Mouse (Mus musculus) heart, embryonic 13.5 days (tissue): ENCODE data around the gene Pum1. TPM values are rescaled to one million over a fixed set of nuclear protein-coding genes. Genes with fewer than 3 reads are reported as not detected.
"Not testable (repeated sequence)": the region's sequence is repeated elsewhere in the genome, so short reads cannot be mapped to it uniquely, and the experiment has no call there.

ENCODE experiments used
- ATAC-seq: fragments of 200-750 bp; cut with Nextera tagmentation; 2 replicates; pipeline ENCODE4 v1.8.0; 2017; ENCODE audit warnings: moderate TSS enrichment; ENCODE audit not compliant: insufficient number of reproducible peaks, low FRiP score, low TSS enrichment; ENCODE audit errors: extremely low read depth
- H3K27ac ChIP-seq: fragments of 300-500 bp; sonication (generic); replicated peaks from 2 replicates; pipeline ENCODE4 v1.5.1; 2015; ENCODE audit warnings: moderate library complexity, mild to moderate bottlenecking, inconsistent platforms
- H3K27me3 ChIP-seq: fragments of 300-500 bp; sonication (generic); replicated peaks from 2 replicates; pipeline ENCODE4 v1.6.1; 2015; ENCODE audit warnings: mild to moderate bottlenecking, inconsistent platforms
- H3K36me3 ChIP-seq: fragments of 300-500 bp; sonication (generic); 2 replicates; pipeline ENCODE4 v1.6.1; 2015; ENCODE audit warnings: mild to moderate bottlenecking, inconsistent platforms
- H3K4me1 ChIP-seq: fragments of 300-500 bp; sonication (generic); 2 replicates; pipeline ENCODE4 v1.6.1; 2015; ENCODE audit warnings: inconsistent platforms
- H3K4me2 ChIP-seq: fragments of 300-500 bp; sonication (generic); 2 replicates; pipeline ENCODE4 v1.6.1; 2015; ENCODE audit warnings: inconsistent platforms, mild to moderate bottlenecking, moderate library complexity
- H3K4me3 ChIP-seq: fragments of 300-500 bp; sonication (generic); 2 replicates; pipeline ENCODE4 v1.5.1; 2015; ENCODE audit warnings: moderate library complexity, mild to moderate bottlenecking, inconsistent platforms
- H3K9ac ChIP-seq: fragments of 300-500 bp; sonication (generic); 2 replicates; pipeline ENCODE4 v1.6.1; 2015; ENCODE audit warnings: inconsistent platforms, mild to moderate bottlenecking, moderate library complexity
- H3K9me3 ChIP-seq: fragments of 300-500 bp; sonication (generic); 2 replicates; pipeline ENCODE4 v1.6.1; 2016; ENCODE audit warnings: inconsistent platforms
- WGBS: fragments of 180-500 bp; shearing (Covaris S2); methylation state at CpG from one replicate; pipeline ENCODE4 v1.1.7; 2015; ENCODE audit warnings: mixed read lengths; 5-methylcytosine and 5-hydroxymethylcytosine counted together
- polyA plus RNA-seq: library from polyadenylated mRNA; unstranded; fragments of >200 nt; fragmentation: Nextera tagmentation; extraction: Ambion mirVana; gene quantifications from 2 replicates; pipeline ENCODE4 v1.2.1, GENCODE M21; 2015

Gene Pum1
- polyA plus RNA-seq, 1 experiment from 2014 or later, result 53.3 TPM

DNA sequence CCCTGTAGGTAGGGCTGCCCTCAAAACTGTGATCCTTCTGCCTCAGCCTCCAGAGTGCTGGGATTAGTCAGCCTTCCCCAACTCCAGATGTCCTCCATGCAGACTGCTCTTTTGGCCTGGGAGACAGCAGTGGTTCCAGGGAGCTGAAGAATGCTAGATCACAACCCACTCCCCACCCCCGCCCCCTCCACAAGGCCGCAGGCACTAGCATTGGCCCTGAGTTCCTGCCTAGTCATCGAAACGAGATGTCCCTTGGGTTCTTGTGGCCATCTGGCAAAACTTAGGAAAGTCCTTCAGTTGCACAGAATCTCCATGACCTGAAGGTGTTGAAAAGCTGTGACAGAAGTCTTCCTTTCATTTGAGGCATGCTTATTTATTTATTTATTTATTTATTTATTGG is 10.6 kb upstream of the Pum1 start:
- no peaks in the 10 kb centered on the region for H3K4me1 ChIP-seq
- H3K36me3 ChIP-seq, result no peaks in the 10 kb centered on the region
- H3K9ac ChIP-seq, result no peak overlapping the region
- ATAC-seq, result no peak
- WGBS, result 50% methylated on average over 4 of the region's 4 CpGs
- H3K4me3 ChIP-seq, result no peak overlapping the region
- no peaks in the 10 kb centered on the region for H3K27me3 ChIP-seq
- H3K27ac ChIP-seq, result no peak overlapping the region
- no peak overlapping the region for H3K4me2 ChIP-seq
- H3K9me3 ChIP-seq, result no peaks in the 10 kb centered on the region

- 0 out of 2 replicates have a peak, but pooled peaks cover 2% of the 10 kb centered on the region for H3K4me1 ChIP-seq
Measured at GRCm38 (mm10) chr4:130657820-130658565, 5.1 kb upstream of the Pum1 start.

GRCm38 (mm10) chr4:130659470-130659869 is 3.7 kb upstream of the Pum1 start:
- 0 out of 2 replicates have a peak, but pooled peaks cover 2% of the 10 kb centered on the region for H3K4me1 ChIP-seq
- ATAC-seq, result no peak
- H3K27me3 ChIP-seq, result no peaks in the 10 kb centered on the region
- 84% methylated on average over 6 of the region's 6 CpGs for WGBS
- no peak overlapping the region for H3K27ac ChIP-seq
- no peak overlapping the region for H3K4me3 ChIP-seq
- H3K4me2 ChIP-seq, result no peak overlapping the region
- H3K9ac ChIP-seq, result no peak overlapping the region
- H3K36me3 ChIP-seq, result no peaks in the 10 kb centered on the region
- H3K9me3 ChIP-seq, result no peaks in the 10 kb centered on the region

More at GRCm38 (mm10) chr4:130657820-130658565, 5.1 kb upstream of the Pum1 start:
- Histone ChIP-seq H3K27ac (no peak overlapping the region), H3K27me3 (no peaks in the 10 kb centered on the region), H3K9me3 (no peaks in the 10 kb centered on the region), H3K4me3 (no peak overlapping the region), H3K4me2 (no peak overlapping the region), H3K36me3 (no peaks in the 10 kb centered on the region), H3K9ac (no peak overlapping the region)
- ATAC-seq, result no peak
- 24% methylated on average over 1 of the region's 1 CpGs for WGBS

DNA sequence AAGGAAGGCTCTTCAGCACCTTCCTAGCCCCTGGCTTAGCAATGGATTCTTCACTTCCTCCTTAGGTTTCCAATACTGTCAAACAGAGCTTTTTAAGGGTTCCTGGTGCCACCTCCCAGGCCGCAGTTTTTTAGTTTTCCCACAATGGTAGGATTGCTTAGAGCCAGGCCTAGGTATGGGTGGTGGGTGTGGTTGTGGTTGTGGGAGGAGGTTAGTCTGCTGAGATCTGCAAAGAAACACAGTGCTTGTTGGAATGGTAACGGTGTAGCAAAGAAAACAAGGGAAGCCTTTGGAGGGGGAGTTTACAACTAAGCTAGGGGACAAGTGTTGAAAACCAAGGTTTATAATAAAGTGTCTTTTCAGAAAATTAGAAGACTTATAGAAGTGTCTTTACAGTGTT is 3.0 kb upstream of the Pum1 start:
- no peak overlapping the region for H3K9ac ChIP-seq
- 75% methylated on average over 2 of the region's 2 CpGs for WGBS
- ATAC-seq, result no peak
- H3K4me1 ChIP-seq, result peaks cover 8% of the 10 kb centered on the region
- no peaks in the 10 kb centered on the region for H3K27me3 ChIP-seq
- no peaks in the 10 kb centered on the region for H3K36me3 ChIP-seq
- no peak overlapping the region for H3K4me2 ChIP-seq
- no peak overlapping the region for H3K27ac ChIP-seq
- H3K4me3 ChIP-seq, result no peak overlapping the region
- H3K9me3 ChIP-seq, result no peaks in the 10 kb centered on the region

- 73% methylated on average over 3 of the region's 3 CpGs for WGBS
- Histone ChIP-seq H3K4me1 (peaks cover 19% of the 10 kb centered on the region), H3K36me3 (no peaks in the 10 kb centered on the region), H3K4me3 (no peak overlapping the region), H3K9ac (no peak overlapping the region), H3K4me2 (no peak overlapping the region), H3K27me3 (no peaks in the 10 kb centered on the region), H3K27ac (no peak overlapping the region), H3K9me3 (no peaks in the 10 kb centered on the region)
- ATAC-seq, result no peak
Measured at GRCm38 (mm10) chr4:130661151-130661550, 2.0 kb upstream of the Pum1 start.

DNA sequence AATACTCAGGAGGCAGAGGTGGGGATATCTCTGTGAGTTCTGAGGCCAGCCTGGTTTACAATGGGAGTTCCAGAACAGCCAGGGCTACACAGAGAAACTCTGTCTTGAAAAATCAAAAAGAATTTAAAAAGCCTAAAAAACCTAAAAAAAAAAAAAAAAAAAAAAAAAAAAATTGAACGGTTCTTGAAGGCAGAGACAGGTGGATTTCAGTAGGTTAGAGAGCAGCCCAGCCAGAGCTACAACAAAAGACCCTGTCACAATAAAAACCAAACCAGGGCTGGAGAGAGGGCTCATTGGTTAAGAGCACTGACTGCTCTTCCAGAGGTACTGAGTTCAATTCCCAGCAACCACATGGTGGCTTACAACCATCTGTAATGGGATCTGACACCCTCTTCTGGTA is 816 bp upstream of the Pum1 start:
- ATAC-seq, H3K27me3 ChIP-seq, H3K9ac ChIP-seq, H3K36me3 ChIP-seq, H3K9me3 ChIP-seq, H3K27ac ChIP-seq: not testable (repeated sequence)
- Histone ChIP-seq H3K4me3 (peak overlapping the region; percentile 86), H3K4me2 (peak overlapping the region; percentile 84), H3K4me1 (peaks cover 28% of the 10 kb centered on the region)
- 93% methylated on average over 1 of the region's 1 CpGs for WGBS

DNA sequence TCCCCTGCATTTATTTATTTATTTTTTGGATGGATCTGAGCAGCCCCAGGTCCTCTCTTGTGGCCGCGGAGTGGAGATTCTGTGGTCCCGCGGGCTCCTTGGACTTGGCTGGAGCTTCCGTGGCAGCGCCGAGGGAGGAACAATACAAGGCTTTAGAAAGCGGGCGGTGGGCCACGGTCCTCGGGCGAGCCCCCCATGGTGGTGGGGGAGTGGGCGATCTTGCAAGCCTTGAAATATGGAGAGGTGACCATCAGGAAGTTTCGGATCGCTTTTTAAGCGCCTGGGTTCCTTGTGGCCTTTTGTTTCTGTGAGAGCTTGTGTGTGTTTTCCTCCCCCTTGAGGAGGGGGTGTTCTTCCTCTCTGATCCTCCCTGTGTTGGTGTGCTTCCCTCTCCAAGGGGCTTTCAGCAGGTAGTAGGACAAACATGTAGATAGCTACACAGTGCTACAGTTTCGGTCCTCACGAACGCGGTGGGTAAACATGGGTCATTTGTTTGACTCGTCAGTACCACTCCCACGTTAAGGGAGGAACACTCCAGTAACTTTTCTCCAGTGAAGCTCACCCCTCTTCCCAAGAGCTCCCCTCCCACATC is 785 bp downstream of the Pum1 start:
- Histone ChIP-seq H3K4me2 (peak overlapping the region; percentile 84), H3K27ac (peak overlapping the region; percentile 97), H3K36me3 (peaks cover 6% of the 10 kb centered on the region), H3K9ac (peak overlapping the region; percentile 97), H3K27me3 (no peaks in the 10 kb centered on the region), H3K4me1 (peaks cover 44% of the 10 kb centered on the region), H3K4me3 (peak overlapping the region; percentile 86), H3K9me3 (no peaks in the 10 kb centered on the region)
- WGBS, result under 1% methylated on average over 22 of the region's 22 CpGs
- ATAC-seq, result no peak

GRCm38 (mm10) chr4:130664414-130665029 is 1.4 kb downstream of the Pum1 start:
- Histone ChIP-seq H3K9ac (peak overlapping the region; percentile 97), H3K27me3 (no peaks in the 10 kb centered on the region), H3K4me1 (peaks cover 48% of the 10 kb centered on the region), H3K9me3 (no peaks in the 10 kb centered on the region), H3K27ac (peak overlapping the region; percentile 97), H3K36me3 (peaks cover 11% of the 10 kb centered on the region), H3K4me3 (peak overlapping the region; percentile 86), H3K4me2 (peak overlapping the region; percentile 84)
- 3% methylated on average over 7 of the region's 7 CpGs for WGBS
- ATAC-seq, result no peak

GRCm38 (mm10) chr4:130665176-130665575 is 2.1 kb downstream of the Pum1 start:
- H3K9me3 ChIP-seq, result no peaks in the 10 kb centered on the region
- no peak for ATAC-seq
- H3K36me3 ChIP-seq, result peaks cover 16% of the 10 kb centered on the region
- H3K27ac ChIP-seq, result 0 out of 2 replicates have a peak overlapping the region, but pooled peaks have one; percentile 43
- H3K9ac ChIP-seq, result peak overlapping the region; percentile 97
- H3K27me3 ChIP-seq, result no peaks in the 10 kb centered on the region
- H3K4me2 ChIP-seq, result peak overlapping the region; percentile 84
- peaks cover 48% of the 10 kb centered on the region for H3K4me1 ChIP-seq
- 2% methylated on average over 1 of the region's 1 CpGs for WGBS
- peak overlapping the region; percentile 86 for H3K4me3 ChIP-seq

DNA sequence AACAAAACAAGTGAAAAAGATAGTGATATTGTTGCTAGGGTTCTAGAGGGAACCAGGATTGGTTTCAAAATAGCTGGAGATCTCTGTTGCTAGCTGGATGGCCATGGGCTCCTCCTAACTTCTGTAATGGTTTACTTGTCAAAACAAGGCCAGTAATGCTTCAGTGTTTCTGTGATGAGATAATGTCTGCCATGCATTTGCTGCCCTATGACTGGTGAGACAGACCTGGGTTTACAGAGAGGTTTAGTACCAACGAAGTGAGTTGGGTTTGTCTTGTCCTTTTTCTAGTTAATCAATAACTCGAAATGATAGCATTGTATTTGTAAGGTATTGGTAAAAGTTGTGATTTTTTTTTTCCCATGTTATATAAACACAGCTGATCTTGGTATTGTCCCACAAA is 4.6 kb downstream of the Pum1 start:
- peak overlapping the region; percentile 51 for H3K4me2 ChIP-seq
- peak overlapping the region; percentile 2; the same call in 1 of the 2 replicates for H3K4me3 ChIP-seq

GRCm38 (mm10) chr4:130668541-130668940 is 5.4 kb downstream of the Pum1 start:
- Histone ChIP-seq H3K27ac (peak overlapping the region; percentile 53; the same call in 1 of the 2 replicates), H3K36me3 (peaks cover 50% of the 10 kb centered on the region), H3K9me3 (no peaks in the 10 kb centered on the region), H3K4me3 (0 out of 2 replicates have a peak overlapping the region, but pooled peaks have one; percentile 4), H3K4me2 (peak overlapping the region; percentile 51), H3K27me3 (no peaks in the 10 kb centered on the region), H3K4me1 (peaks cover 66% of the 10 kb centered on the region), H3K9ac (no peak overlapping the region; the same call in 1 of the 2 replicates)
- ATAC-seq, result no peak
- WGBS, result 15% methylated on average over 2 of the region's 2 CpGs

More for the DNA sequence above, 4.6 kb downstream of the Pum1 start:
- Histone ChIP-seq H3K27ac (no peak overlapping the region), H3K4me1 (peaks cover 68% of the 10 kb centered on the region), H3K36me3 (peaks cover 41% of the 10 kb centered on the region), H3K9me3 (no peaks in the 10 kb centered on the region), H3K9ac (no peak overlapping the region), H3K27me3 (no peaks in the 10 kb centered on the region)
- no peak for ATAC-seq
- 71% methylated on average over 2 of the region's 2 CpGs for WGBS
